Mouse (Mus musculus) spleen, adult 2 months (tissue): Measurements from ENCODE around the gene Ptpro. TPM values are rescaled to one million over a fixed set of nuclear protein-coding genes. Genes with fewer than 3 reads are reported as not detected.
"Not testable (repeated sequence)": the region's sequence is repeated elsewhere in the genome, so short reads cannot be mapped to it uniquely, and the experiment has no call there.

Experiments
- DNase-seq, 2 experiments: peaks; one replicate each; pipeline versions ENCODE4 v3.0.0 to v3.0.0-alpha.2; 2012 to 2021; ENCODE audit warnings: low spot score in 2 of 2, low read depth in 1 of 2
- H3K27ac ChIP-seq: fragments of 200-500 bp; 2 replicates; pipeline ENCODE4 v1.5.1; 2012; ENCODE audit warnings: low read length, inconsistent platforms; ENCODE audit not compliant: insufficient read depth
- H3K27me3 ChIP-seq: fragments of 200-500 bp; 2 replicates; pipeline ENCODE4 v1.6.1; 2012; ENCODE audit warnings: mild to moderate bottlenecking, moderate library complexity, low read length, inconsistent platforms; ENCODE audit not compliant: control insufficient read depth, insufficient read depth
- H3K36me3 ChIP-seq: fragments of 200-500 bp; 2 replicates; pipeline ENCODE4 v1.6.1; 2012; ENCODE audit warnings: mild to moderate bottlenecking, low read length, inconsistent platforms; ENCODE audit not compliant: control insufficient read depth, insufficient read depth
- H3K4me1 ChIP-seq: fragments of 200-500 bp; 2 replicates; pipeline ENCODE4 v1.6.1; 2011; ENCODE audit warnings: inconsistent platforms; ENCODE audit not compliant: control insufficient read depth, insufficient read depth, insufficient read length
- H3K4me3 ChIP-seq: fragments of 200-500 bp; 2 replicates; pipeline ENCODE4 v1.5.1; 2011; ENCODE audit warnings: mild to moderate bottlenecking, inconsistent platforms; ENCODE audit not compliant: insufficient read depth, insufficient read length; ENCODE audit errors: extremely low read depth
- CTCF ChIP-seq: fragments of 200-500 bp; IDR thresholded peaks from 2 replicates; pipeline ENCODE4 v1.5.1; 2011; ENCODE audit warnings: mild to moderate bottlenecking, inconsistent platforms; ENCODE audit not compliant: insufficient read depth, insufficient read length, insufficient replicate concordance; ENCODE audit errors: extremely low read depth
- POLR2A ChIP-seq: fragments of 200-500 bp; IDR thresholded peaks from 2 replicates; pipeline ENCODE4 v1.6.1; 2011; ENCODE audit warnings: low read depth, low read length, inconsistent platforms
- WGBS: fragments of 180-500 bp; shearing (Covaris S2); methylation state at CpG from one replicate; pipeline ENCODE4 v1.1.7; 2018; 5-methylcytosine and 5-hydroxymethylcytosine counted together
- polyA plus RNA-seq: library from polyadenylated mRNA; depleted of rRNA; stranded (reverse); fragments of >200 nt; gene quantifications from 2 replicates; pipeline ENCODE4 v1.2.3, GENCODE M21; 2012

Ptpro gene
- polyA plus RNA-seq, 1 experiment: 3.1 TPM

DNA sequence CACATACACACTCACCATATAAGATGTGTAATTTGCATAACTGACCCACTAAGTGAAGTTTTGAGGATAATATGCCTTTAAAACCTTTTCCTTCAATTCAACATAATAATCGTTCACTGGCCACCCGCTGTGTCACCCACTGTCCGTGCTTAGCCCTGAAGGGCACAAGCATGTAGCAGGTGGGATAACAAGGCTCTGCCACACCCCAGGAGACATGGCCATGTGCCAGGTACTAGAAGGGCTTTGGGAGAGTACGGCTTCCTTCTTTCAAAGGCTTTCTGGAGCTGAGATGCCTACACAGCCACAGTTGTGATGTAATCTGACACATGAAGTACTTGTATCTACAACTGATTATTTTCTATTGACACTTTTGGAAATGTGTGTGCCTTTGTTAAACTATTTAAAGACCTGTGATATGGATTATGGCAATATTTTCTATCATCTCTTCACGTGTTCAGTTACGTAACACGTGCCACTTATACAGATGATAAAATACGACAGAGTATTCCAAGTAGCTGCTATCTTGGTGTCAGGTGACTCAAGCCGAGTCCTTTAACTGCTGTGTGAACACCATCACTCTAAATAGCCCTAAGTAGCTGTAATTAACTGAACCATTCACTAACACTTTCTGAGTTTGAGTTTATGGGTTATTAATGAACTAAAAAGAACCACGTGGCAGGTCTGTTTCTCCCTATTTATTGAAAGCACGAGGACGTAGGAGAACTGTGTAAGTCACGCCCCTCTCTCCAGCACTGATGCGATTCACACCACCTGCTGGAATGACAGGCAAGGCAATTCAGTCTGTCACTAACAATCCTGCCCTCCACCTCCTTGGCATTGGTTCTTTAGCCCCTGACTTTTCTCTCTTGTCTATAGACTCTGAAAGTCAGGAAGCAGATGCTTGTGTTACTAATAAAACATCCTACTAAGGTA, 173.6 kb downstream of the Ptpro start:
- 80% methylated on average over 14 of the region's 14 CpGs for WGBS
- DNase-seq: no peak
- Histone ChIP-seq H3K4me1 (no peaks in the 10 kb centered on the region), H3K4me3 (no peak overlapping the region), H3K27me3 (no peaks in the 10 kb centered on the region), H3K27ac (no peak overlapping the region), H3K36me3 (no peaks in the 10 kb centered on the region)
- no peak for TF ChIP-seq POLR2A
- TF ChIP-seq CTCF: no peak

DNA sequence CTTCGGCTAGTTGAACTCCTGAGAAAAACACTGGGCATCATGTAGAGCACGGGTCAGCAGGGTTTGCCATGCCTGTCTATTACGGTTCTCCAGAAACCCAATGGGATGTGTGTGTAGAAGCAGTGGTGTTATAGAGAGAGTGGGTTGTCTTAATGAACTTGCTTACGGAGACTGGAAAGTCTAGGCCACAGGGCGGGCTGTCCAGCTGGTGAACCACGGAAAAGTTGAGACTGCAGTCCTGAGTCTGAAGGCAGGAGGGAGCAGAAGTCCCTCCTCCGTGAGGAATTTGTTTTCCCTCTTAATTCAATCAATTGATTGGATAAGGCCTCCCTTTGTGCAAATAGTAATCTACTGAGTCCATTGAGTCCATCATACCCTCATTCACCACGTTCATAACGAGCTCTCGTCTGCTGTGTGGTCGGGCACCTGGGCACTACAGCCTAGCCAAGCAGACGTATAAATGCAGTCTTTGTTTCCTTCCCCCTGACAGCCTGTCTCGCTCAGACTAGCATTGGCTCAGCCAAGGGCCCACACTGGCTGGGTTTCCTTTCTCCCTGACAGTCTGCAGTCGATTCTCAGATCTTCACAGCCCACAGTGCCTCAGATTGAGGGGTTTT, 181.5 kb downstream of the Ptpro start:
- Histone ChIP-seq H3K27ac (no peak overlapping the region), H3K36me3 (no peaks in the 10 kb centered on the region), H3K27me3 (no peaks in the 10 kb centered on the region), H3K4me1 (no peaks in the 10 kb centered on the region), H3K4me3 (no peak overlapping the region)
- no peak for TF ChIP-seq POLR2A
- TF ChIP-seq CTCF: no peak
- no peak for DNase-seq
- WGBS: 56% methylated on average over 14 of the region's 14 CpGs

DNA sequence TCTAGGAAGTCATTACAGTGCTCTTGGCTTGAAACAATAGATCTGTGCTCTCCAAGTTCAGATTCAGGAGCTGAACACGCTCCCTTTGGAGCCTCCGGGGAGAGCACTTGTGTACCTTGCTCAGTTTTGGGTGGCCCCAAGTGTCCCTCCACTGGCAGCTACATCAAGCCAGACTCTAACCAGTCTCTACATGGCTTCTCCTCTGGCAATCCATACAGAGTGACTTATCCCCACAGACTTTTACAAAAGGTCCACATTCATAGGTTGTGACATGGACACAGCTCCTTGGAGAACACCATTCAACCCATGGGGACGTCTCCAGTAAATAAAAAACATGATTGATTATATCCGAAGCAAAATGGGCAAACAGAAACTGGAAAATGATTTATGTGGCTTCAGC, 185.4 kb downstream of the Ptpro start:
- H3K4me1 ChIP-seq: no peaks in the 10 kb centered on the region
- no peaks in the 10 kb centered on the region for H3K36me3 ChIP-seq
- 94% methylated on average over 4 of the region's 4 CpGs for WGBS
- no peak overlapping the region for H3K4me3 ChIP-seq
- no peaks in the 10 kb centered on the region for H3K27me3 ChIP-seq
- H3K27ac ChIP-seq: no peak overlapping the region
- DNase-seq: no peak
- no peak for TF ChIP-seq POLR2A
- no peak for TF ChIP-seq CTCF

DNA sequence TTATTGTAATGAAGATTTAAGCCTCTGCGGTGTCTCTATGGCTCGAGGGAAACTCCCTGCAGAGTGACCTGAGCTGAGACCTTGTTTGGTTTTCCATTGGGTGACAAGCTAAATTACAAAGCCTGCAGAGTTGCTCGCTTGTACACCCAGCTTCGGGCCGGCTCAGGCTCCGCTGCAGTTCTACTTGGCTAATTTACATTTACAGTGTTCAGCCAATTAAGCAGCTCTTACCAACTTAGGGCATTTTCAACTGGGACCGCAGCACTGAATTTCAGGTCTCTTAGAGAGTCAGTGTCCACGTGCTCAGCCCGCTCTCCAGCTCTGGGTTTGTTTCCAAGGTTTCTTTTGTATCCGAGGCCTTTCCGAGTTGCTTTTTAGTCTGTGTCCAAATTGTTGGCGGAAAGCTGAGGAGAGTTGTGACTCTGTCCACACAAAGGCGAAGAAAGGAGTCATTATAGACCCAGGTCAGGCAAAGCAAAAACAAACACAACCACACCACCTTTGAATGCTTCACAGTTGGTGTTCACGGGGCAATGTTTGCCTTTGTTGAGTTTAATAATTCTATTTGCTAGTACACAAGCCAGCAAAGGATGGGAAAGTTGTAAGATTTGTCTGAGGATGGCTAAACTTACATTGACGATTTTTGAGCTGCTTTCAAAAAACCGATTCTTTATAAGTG, 185.9 kb downstream of the Ptpro start:
- TF ChIP-seq CTCF (no peak), POLR2A (no peak)
- H3K4me3 ChIP-seq: no peak overlapping the region
- H3K27me3 ChIP-seq: no peaks in the 10 kb centered on the region
- no peak overlapping the region for H3K27ac ChIP-seq
- 92% methylated on average over 16 of the region's 16 CpGs for WGBS
- no peaks in the 10 kb centered on the region for H3K4me1 ChIP-seq
- no peaks in the 10 kb centered on the region for H3K36me3 ChIP-seq
- DNase-seq: no peak

DNA sequence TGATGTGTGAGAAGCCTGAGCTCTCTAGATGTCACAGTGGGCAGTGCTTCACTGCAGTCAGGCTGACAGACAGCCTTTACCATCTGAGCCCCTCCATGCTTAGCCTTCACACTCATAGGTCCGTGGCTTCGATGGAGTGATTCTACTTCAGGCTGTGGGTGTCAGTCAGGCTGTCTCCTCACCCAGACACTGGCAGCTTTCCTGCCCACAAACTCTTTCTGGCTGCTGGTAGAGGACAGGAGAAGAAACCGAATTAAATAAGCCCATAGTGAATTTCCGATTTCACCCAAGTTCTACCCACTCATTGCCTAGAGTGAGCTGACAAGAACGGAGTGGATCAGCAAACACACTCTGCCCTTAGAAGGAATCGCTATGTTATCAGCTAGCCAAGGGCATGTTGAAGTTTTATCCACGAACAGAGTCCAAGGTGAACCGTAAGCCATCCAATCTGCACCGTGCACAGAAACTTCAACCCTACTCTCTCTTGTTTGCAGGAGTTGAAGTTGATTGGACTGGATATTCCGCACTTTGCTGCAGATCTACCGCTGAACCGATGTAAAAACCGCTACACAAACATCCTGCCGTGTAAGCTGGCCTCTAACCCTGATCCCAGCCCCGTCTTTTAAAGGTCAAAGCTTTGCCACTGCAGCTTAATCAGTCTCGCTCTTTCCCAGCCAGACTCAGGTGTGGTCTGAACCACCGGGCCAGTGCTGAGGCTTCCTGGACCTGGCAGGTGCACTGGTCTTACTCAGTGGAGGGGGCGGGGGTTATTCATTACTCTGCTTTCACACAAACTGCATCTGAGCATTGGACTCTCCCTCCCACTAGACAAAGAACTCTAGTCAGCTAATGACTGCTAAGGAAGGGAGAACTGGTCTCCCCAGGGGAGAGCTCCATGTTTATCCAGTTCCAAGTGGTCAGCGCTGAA, 188.7 kb downstream of the Ptpro start:
- no peaks in the 10 kb centered on the region for H3K4me1 ChIP-seq
- H3K36me3 ChIP-seq: no peaks in the 10 kb centered on the region
- TF ChIP-seq CTCF (no peak), POLR2A (no peak)
- H3K4me3 ChIP-seq: no peak overlapping the region
- 85% methylated on average over 19 of the region's 19 CpGs for WGBS
- H3K27me3 ChIP-seq: no peaks in the 10 kb centered on the region
- H3K27ac ChIP-seq: no peak overlapping the region
- DNase-seq: no peak

DNA sequence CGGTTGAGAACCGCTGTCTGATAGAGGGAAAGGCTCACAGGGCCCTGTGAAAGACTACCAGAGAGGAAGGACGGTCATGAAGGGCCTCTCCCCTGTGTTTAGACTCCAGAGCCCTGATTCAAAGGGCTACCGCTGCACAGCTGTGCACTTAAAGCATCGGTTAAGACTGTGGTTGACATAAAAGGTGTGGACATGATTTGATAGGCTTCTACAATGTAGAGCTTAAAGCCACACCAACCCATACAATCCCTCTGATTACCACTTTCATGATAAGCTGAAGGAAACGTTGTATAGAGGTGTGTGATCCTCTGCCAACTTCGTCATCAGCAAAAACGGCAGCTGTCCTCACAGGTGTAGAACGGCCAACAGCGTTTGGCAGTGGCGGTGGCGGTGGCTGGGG, 191.0 kb downstream of the Ptpro start:
- no peak for DNase-seq
- Histone ChIP-seq H3K27ac (no peak overlapping the region), H3K4me3 (no peak overlapping the region), H3K27me3 (no peaks in the 10 kb centered on the region), H3K4me1 (no peaks in the 10 kb centered on the region), H3K36me3 (no peaks in the 10 kb centered on the region)
- no peak for TF ChIP-seq POLR2A
- no peak for TF ChIP-seq CTCF
- WGBS: 84% methylated on average over 12 of the region's 12 CpGs

DNA sequence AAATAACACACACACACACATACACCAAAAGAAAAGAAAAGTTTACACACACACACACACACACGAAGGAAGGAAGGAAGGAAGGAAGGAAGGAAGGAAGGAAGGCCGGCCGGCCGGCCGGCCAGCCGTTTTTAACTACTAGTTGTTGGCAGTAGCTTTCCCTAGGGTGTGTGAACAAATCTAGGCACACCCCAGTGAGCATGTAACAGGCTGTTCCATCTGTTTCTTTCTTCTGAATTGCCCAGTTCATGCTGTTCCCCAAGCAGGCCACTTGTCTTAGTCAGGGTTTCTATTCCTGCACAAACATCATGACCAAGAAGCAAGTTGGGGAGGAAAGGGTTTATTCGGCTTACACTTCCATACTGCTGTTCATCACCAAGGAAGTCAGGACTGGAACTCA, 194.0 kb downstream of the Ptpro start:
- 50% methylated on average over 7 of the region's 7 CpGs for WGBS
- not testable (repeated sequence) for H3K4me1 ChIP-seq, H3K4me3 ChIP-seq, H3K36me3 ChIP-seq, H3K27me3 ChIP-seq, DNase-seq, H3K27ac ChIP-seq
